Mouse (Mus musculus) neural tube, embryonic 13.5 days (tissue): ENCODE results near the gene Klf16. TPM values are rescaled to one million over a fixed set of nuclear protein-coding genes. Genes with fewer than 3 reads are reported as not detected.

Experiments
- ATAC-seq: fragments of 200-750 bp; cut with Nextera tagmentation; 2 replicates; pipeline ENCODE4 v1.8.0; 2017; ENCODE audit warnings: low read depth, mild to moderate bottlenecking, moderate TSS enrichment, moderate library complexity
- H3K27ac ChIP-seq: fragments of 300-500 bp; sonication (generic); replicated peaks from 2 replicates; pipeline ENCODE4 v1.5.1; 2015; ENCODE audit warnings: moderate library complexity, mild to moderate bottlenecking, inconsistent platforms
- H3K27me3 ChIP-seq: fragments of 300-500 bp; sonication (generic); 2 replicates; pipeline ENCODE4 v1.6.1; 2015; ENCODE audit warnings: mild to moderate bottlenecking, inconsistent platforms
- H3K36me3 ChIP-seq: fragments of 300-500 bp; sonication (generic); 2 replicates; pipeline ENCODE4 v1.6.1; 2015; ENCODE audit warnings: mild to moderate bottlenecking, inconsistent platforms
- H3K4me1 ChIP-seq: fragments of 300-500 bp; sonication (generic); replicated peaks from 2 replicates; pipeline ENCODE4 v1.6.1; 2015; ENCODE audit warnings: inconsistent platforms
- H3K4me2 ChIP-seq: fragments of 300-500 bp; sonication (generic); 2 replicates; pipeline ENCODE4 v1.6.1; 2015; ENCODE audit warnings: inconsistent platforms, mild to moderate bottlenecking, moderate library complexity
- H3K4me3 ChIP-seq: fragments of 300-500 bp; sonication (generic); 2 replicates; pipeline ENCODE4 v1.5.1; 2015; ENCODE audit warnings: mild to moderate bottlenecking, inconsistent platforms
- H3K9ac ChIP-seq: fragments of 300-500 bp; sonication (generic); 2 replicates; pipeline ENCODE4 v1.6.1; 2015; ENCODE audit warnings: moderate library complexity, mild to moderate bottlenecking, inconsistent platforms
- H3K9me3 ChIP-seq: fragments of 300-500 bp; sonication (generic); 2 replicates; pipeline ENCODE4 v1.6.1; 2016; ENCODE audit warnings: inconsistent platforms
- WGBS: fragments of 180-500 bp; shearing (Covaris S2); methylation state at CpG from one replicate; pipeline ENCODE4 v1.1.7; 2015; 5-methylcytosine and 5-hydroxymethylcytosine counted together
- polyA plus RNA-seq: library from polyadenylated mRNA; unstranded; fragments of >200 nt; fragmentation: Nextera tagmentation; extraction: Ambion mirVana; gene quantifications from 2 replicates; pipeline ENCODE4 v1.2.1, GENCODE M21; 2015

Gene Klf16
- polyA plus RNA-seq, 1 experiment from 2014 or later = 5.5 TPM

DNA sequence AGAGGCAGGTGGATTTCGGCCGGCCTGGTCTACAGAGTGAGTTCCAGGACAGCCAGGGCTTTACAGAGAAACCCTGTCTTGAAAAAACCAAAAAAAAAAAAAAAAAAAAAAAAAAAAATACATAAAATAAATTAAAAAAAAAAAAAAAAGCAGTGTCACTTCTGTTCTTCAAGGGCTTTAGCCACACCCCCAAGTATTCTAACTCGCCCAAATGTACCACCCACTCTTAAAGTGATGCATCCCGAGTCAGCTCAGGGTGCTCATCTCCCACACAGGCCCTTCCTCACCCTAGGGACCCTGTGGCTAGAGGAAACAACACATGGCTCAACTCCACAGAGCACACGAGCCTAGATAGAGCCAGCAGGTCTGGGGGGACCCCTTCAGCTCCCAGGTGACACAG, 5.9 kb upstream of the Klf16 start:
- H3K9me3 ChIP-seq = no peaks in the 10 kb centered on the region
- no peak overlapping the region for H3K4me3 ChIP-seq
- no peak overlapping the region for H3K27ac ChIP-seq
- no peak for ATAC-seq
- H3K27me3 ChIP-seq = no peaks in the 10 kb centered on the region
- peaks cover 40% of the 10 kb centered on the region for H3K4me1 ChIP-seq
- peaks cover 47% of the 10 kb centered on the region for H3K36me3 ChIP-seq
- WGBS = 77% methylated on average over 5 of the region's 5 CpGs
- no peak overlapping the region for H3K9ac ChIP-seq
- no peak overlapping the region for H3K4me2 ChIP-seq

GRCm38 (mm10) chr10:80578911-80579310, 1.8 kb upstream of the Klf16 start:
- 7% methylated on average over 8 of the region's 8 CpGs for WGBS
- H3K27ac ChIP-seq = peak overlapping the region; percentile 87
- no peaks in the 10 kb centered on the region for H3K9me3 ChIP-seq
- H3K36me3 ChIP-seq = peaks cover 19% of the 10 kb centered on the region
- peak overlapping the region; percentile 91 for H3K4me2 ChIP-seq
- H3K27me3 ChIP-seq = no peaks in the 10 kb centered on the region
- peak overlapping the region; percentile 63 for H3K4me3 ChIP-seq
- H3K9ac ChIP-seq = 0 out of 2 replicates have a peak overlapping the region, but pooled peaks have one; percentile 89
- ATAC-seq = no peak
- peaks cover 43% of the 10 kb centered on the region for H3K4me1 ChIP-seq

DNA sequence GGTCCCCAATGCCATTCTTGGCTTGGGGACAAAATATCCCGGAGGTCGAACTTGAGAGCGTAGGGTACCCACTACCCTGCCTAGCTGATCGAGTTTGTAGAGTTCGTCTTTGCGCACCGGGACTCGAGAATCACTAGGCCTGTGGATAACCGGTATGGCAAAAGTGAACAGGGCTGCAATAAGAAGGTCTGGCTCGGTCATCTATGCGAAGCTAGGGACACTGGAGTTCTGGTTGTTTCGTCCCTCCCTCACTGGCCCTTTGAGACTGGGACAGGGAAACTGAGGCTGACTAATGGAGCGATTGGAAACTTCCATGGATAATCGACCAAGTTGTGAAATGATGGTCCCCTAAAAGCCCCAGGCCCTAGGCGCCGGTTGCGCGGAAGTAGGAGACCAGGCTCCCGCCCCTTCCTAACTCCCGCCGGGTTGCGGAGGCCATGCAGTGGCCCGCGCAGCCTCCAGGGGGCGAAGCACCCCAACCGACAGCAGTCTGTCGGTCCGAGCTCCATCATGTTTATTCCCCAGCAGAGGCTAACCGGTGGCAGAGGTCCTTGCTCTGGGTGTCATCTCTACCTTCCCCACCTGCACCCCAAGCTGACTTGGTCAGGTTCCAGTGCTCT, 1.1 kb upstream of the Klf16 start:
- Histone ChIP-seq H3K4me2 (peak overlapping the region; percentile 91), H3K4me1 (peaks cover 50% of the 10 kb centered on the region), H3K27me3 (no peaks in the 10 kb centered on the region), H3K9ac (peak overlapping the region; percentile 89), H3K4me3 (peak overlapping the region; percentile 63), H3K36me3 (peaks cover 12% of the 10 kb centered on the region), H3K9me3 (no peaks in the 10 kb centered on the region), H3K27ac (peak overlapping the region; percentile 87)
- ATAC-seq = peak; percentile 11; the same call in 1 of the 2 replicates
- WGBS = 0% methylated on average over 29 of the region's 29 CpGs

- WGBS = 1% methylated on average over 91 of the region's 96 CpGs
- H3K4me2 ChIP-seq = peak overlapping the region; percentile 91
- peak; percentile 6 for ATAC-seq
- peaks cover 6% of the 10 kb centered on the region; the same call in 1 of the 2 replicates for H3K36me3 ChIP-seq
- H3K4me1 ChIP-seq = peaks cover 65% of the 10 kb centered on the region
- H3K27me3 ChIP-seq = no peaks in the 10 kb centered on the region
- H3K9me3 ChIP-seq = no peaks in the 10 kb centered on the region
- peak overlapping the region; percentile 87 for H3K27ac ChIP-seq
- peak overlapping the region; percentile 63 for H3K4me3 ChIP-seq
- peak overlapping the region; percentile 89 for H3K9ac ChIP-seq
Measured at GRCm38 (mm10) chr10:80576351-80577194, 548 bp downstream of the Klf16 start.

- ATAC-seq = no peak
- Histone ChIP-seq H3K27me3 (no peaks in the 10 kb centered on the region), H3K9ac (peak overlapping the region; percentile 89), H3K27ac (no peak overlapping the region), H3K4me2 (peak overlapping the region; percentile 91), H3K4me1 (peaks cover 72% of the 10 kb centered on the region), H3K9me3 (no peaks in the 10 kb centered on the region), H3K4me3 (peak overlapping the region; percentile 63), H3K36me3 (no peaks in the 10 kb centered on the region)
- WGBS = 15% methylated on average over 17 of the region's 17 CpGs
Measured at GRCm38 (mm10) chr10:80575925-80576324, 1.2 kb downstream of the Klf16 start.

GRCm38 (mm10) chr10:80574896-80575295, 2.2 kb downstream of the Klf16 start:
- Histone ChIP-seq H3K27ac (no peak overlapping the region), H3K36me3 (no peaks in the 10 kb centered on the region), H3K9ac (peak overlapping the region; percentile 39; the same call in 1 of the 2 replicates), H3K4me3 (0 out of 2 replicates have a peak overlapping the region, but pooled peaks have one; percentile 63), H3K4me1 (peaks cover 82% of the 10 kb centered on the region), H3K4me2 (peak overlapping the region; percentile 91), H3K9me3 (no peaks in the 10 kb centered on the region), H3K27me3 (no peaks in the 10 kb centered on the region)
- 79% methylated on average over 3 of the region's 3 CpGs for WGBS
- no peak for ATAC-seq

- H3K36me3 ChIP-seq = no peaks in the 10 kb centered on the region
- 0 out of 2 replicates have a peak overlapping the region, but pooled peaks have one; percentile 14 for H3K4me2 ChIP-seq
Measured at GRCm38 (mm10) chr10:80573944-80574343, 3.2 kb downstream of the Klf16 start.

GRCm38 (mm10) chr10:80572477-80572876, 4.6 kb downstream of the Klf16 start:
- no peaks in the 10 kb centered on the region for H3K9me3 ChIP-seq
- H3K9ac ChIP-seq = no peak overlapping the region
- no peak overlapping the region for H3K4me3 ChIP-seq
- peaks cover 83% of the 10 kb centered on the region for H3K4me1 ChIP-seq
- peaks cover 10% of the 10 kb centered on the region for H3K36me3 ChIP-seq
- H3K27me3 ChIP-seq = no peaks in the 10 kb centered on the region
- ATAC-seq = no peak
- no peak overlapping the region for H3K4me2 ChIP-seq
- no peak overlapping the region for H3K27ac ChIP-seq
- 90% methylated on average over 2 of the region's 2 CpGs for WGBS

More at GRCm38 (mm10) chr10:80573944-80574343, 3.2 kb downstream of the Klf16 start:
- WGBS = 58% methylated on average over 9 of the region's 9 CpGs
- no peak overlapping the region for H3K27ac ChIP-seq
- H3K9ac ChIP-seq = peak overlapping the region; percentile 45
- ATAC-seq = no peak
- H3K27me3 ChIP-seq = no peaks in the 10 kb centered on the region
- H3K9me3 ChIP-seq = no peaks in the 10 kb centered on the region
- no peak overlapping the region for H3K4me3 ChIP-seq
- H3K4me1 ChIP-seq = peaks cover 87% of the 10 kb centered on the region

DNA sequence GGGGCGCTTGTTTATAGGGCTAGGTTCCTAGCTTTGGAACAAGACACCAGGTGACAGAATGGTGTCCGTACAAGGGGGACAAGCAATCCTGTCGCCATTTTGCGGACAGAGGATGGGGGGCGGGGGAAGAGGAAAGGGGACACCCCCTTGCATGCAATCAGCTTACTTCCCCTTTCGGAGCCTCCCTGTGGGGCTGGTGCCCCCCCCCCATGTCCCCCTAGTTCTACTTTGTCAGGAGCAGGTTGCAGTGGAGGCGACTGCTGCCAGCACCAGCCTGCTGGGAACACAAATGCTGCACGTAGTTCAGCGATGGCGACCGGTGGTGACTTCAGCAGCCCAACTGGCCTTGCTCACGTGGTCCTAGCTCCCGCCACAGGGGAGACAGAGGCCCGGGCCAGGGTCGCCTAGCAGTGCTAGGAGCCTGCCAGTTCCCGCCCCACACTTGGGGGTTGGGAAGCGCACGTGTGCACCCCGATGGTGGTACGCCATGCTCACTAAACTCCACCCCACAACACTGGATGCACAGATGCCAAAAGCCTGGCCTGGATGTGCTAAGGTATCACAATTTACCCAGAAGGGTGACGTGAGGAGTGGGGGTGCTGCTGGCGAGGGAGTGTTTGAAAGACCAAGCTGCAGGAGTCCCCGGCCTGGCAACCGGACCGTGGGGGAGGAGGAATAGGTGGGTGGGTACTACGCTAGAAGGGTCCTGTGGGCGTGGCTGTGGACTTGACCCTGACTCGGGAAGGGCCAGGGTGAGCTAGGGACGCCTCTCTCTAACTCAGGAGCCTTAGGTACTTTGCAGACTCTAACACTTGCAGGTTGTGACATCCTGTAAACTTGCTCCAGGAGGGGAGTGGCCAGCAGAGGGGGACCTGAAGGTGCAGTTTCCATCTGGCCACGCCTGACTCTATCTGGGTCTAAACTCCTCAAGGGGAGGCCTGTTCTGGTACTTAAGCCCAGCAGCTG, 6.0 kb downstream of the Klf16 start:
- H3K9ac ChIP-seq = peak overlapping the region; percentile 61
- H3K9me3 ChIP-seq = no peaks in the 10 kb centered on the region
- peaks cover 90% of the 10 kb centered on the region for H3K4me1 ChIP-seq
- H3K4me2 ChIP-seq = peak overlapping the region; percentile 45
- H3K27me3 ChIP-seq = no peaks in the 10 kb centered on the region
- H3K27ac ChIP-seq = peak overlapping the region; percentile 33
- peaks cover 10% of the 10 kb centered on the region for H3K36me3 ChIP-seq
- peak overlapping the region; percentile 9; the same call in 1 of the 2 replicates for H3K4me3 ChIP-seq
- no peak for ATAC-seq
- WGBS = 20% methylated on average over 30 of the region's 30 CpGs

GRCm38 (mm10) chr10:80570419-80570818, 6.7 kb downstream of the Klf16 start:
- no peak overlapping the region for H3K4me3 ChIP-seq
- H3K9ac ChIP-seq = peak overlapping the region; percentile 61; the same call in 1 of the 2 replicates
- H3K9me3 ChIP-seq = no peaks in the 10 kb centered on the region
- 92% methylated on average over 10 of the region's 10 CpGs for WGBS
- peaks cover 89% of the 10 kb centered on the region for H3K4me1 ChIP-seq
- no peak for ATAC-seq
- H3K27me3 ChIP-seq = no peaks in the 10 kb centered on the region
- peak overlapping the region; percentile 45; the same call in 1 of the 2 replicates for H3K4me2 ChIP-seq
- H3K27ac ChIP-seq = no peak overlapping the region
- H3K36me3 ChIP-seq = peaks cover 10% of the 10 kb centered on the region

DNA sequence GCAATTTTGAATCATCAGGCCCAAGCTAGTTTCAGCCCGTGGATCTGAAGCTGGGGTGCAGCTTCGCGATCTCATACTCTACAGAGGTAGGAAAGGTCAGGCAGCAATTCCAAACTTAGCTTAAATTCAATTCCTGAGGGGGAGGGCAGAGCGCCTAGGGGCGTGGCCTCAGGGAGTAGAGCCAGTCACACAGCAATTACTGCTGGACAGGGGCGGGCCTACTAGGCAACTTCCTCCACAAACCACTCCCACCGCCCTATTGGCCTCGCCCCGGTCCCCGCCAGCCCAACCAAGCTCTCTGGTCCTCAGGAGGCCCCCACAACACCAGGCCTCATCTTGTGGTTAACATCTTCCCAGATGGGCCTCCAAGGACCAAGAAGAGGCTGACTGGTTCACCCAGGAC, 7.5 kb downstream of the Klf16 start:
- peaks cover 82% of the 10 kb centered on the region for H3K4me1 ChIP-seq
- no peaks in the 10 kb centered on the region for H3K9me3 ChIP-seq
- ATAC-seq = no peak
- H3K4me3 ChIP-seq = no peak overlapping the region
- peaks cover 10% of the 10 kb centered on the region for H3K36me3 ChIP-seq
- H3K9ac ChIP-seq = no peak overlapping the region
- H3K27ac ChIP-seq = no peak overlapping the region
- H3K4me2 ChIP-seq = 0 out of 2 replicates have a peak overlapping the region, but pooled peaks have one; percentile 4
- WGBS = 34% methylated on average over 10 of the region's 10 CpGs
- no peaks in the 10 kb centered on the region for H3K27me3 ChIP-seq
